Mouse (Mus musculus): ENCODE data around the gene Prss35.

DNA sequence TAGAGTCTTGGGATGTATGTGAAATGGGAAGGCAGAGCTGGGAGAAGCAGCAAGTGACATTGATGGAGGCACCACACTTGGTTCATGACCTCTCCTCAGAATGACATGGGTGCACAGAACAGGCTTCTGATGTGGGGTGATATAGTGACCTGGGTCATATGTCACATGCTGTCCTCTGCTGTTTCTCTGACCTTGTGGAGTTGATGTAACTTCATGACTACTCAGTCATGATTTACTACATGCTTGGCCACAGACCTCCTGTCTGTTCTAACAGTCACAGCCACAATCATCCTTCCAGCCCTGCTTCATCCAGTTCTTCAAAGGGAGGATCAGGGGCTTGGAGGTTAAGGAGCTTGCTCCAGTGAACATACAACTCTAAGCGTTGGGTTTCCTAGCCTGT lies 5.4 kb upstream of the Prss35 start:
- TF ChIP-seq POLR2A (IDR thresholded peaks at IDR 0.05; ENCODE audit: extremely low read depth, insufficient read depth, low read length) = no peak
- no peak for TF ChIP-seq CTCF (IDR thresholded peaks at IDR 0.05; ENCODE audit: extremely low read depth, insufficient read depth, low read length)
